ENCODE assay signal across 8 mouse cellular contexts in genomic region chr9:64609546-64609945, GRCm38 (mm10).
DNase-seq lines count a peak whose midpoint lies in the region; ATAC-seq and TF ChIP-seq lines count a peak whose summit lies in the region.

No protein-coding gene starts in this region.

- H3K9me3 ChIP-seq in neural tube, embryonic 13.5 days = no peaks in the 10 kb centered on the region
- no peaks in the 10 kb centered on the region for H3K9me3 ChIP-seq in hindbrain, postnatal 0 days (ENCODE audit: low read length)

- H3K27ac ChIP-seq in neural tube, embryonic 13.5 days (replicated peaks) = peak overlapping the region; percentile 39; the same call in 1 of the 2 replicates
- H3K27ac ChIP-seq in hindbrain, postnatal 0 days = peak overlapping the region; percentile 34; the same call in 1 of the 2 replicates

- TF ChIP-seq CTCF in hindbrain, postnatal 0 days (IDR thresholded peaks at IDR 0.05; ENCODE audit: low read depth) = no peak

- no peaks in the 10 kb centered on the region for H3K36me3 ChIP-seq in neural tube, embryonic 13.5 days
- H3K36me3 ChIP-seq in hindbrain, postnatal 0 days (ENCODE audit: insufficient read depth, low read length) = no peaks in the 10 kb centered on the region

- no peak for ATAC-seq in cerebellum, adult (ENCODE audit: insufficient number of reproducible peaks, low FRiP score, low TSS enrichment)
- ATAC-seq in neural tube, embryonic 13.5 days (ENCODE audit: low read depth) = no peak
- ATAC-seq in hindbrain, postnatal 0 days = no peak

- 19% methylated on average over 3 of the region's 3 CpGs for WGBS in neural tube, embryonic 13.5 days
- WGBS in hindbrain, postnatal 0 days = 19% methylated on average over 3 of the region's 3 CpGs

- H3K4me2 ChIP-seq in neural tube, embryonic 13.5 days = no peak overlapping the region
- H3K4me2 ChIP-seq in hindbrain, postnatal 0 days (ENCODE audit: low read depth, low read length) = no peak overlapping the region

- peak; percentile 58 for DNase-seq in cerebellum, adult 11 months
- no peak for DNase-seq in neural tube, embryonic 10.5 days (ENCODE audit: extremely low spot score, low spot score)
- peak; percentile 71 for DNase-seq in hindbrain, postnatal 0 days (ENCODE audit: low spot score)
- DNase-seq in skeletal muscle tissue, adult 2 months (ENCODE audit: low read depth, low spot score) = peak; percentile 16
- no peak for DNase-seq in spleen, postnatal 4 days (ENCODE audit: low spot score in 2 of 2)
- no peak for DNase-seq in ovary, postnatal 36 days (ENCODE audit: low spot score)

- 0 out of 2 replicates have a peak, but pooled peaks cover 3% of the 10 kb centered on the region for H3K27me3 ChIP-seq in neural tube, embryonic 13.5 days
- no peaks in the 10 kb centered on the region for H3K27me3 ChIP-seq in hindbrain, postnatal 0 days (ENCODE audit: insufficient read depth, low read length)

- peaks cover 81% of the 10 kb centered on the region for H3K4me1 ChIP-seq in neural tube, embryonic 13.5 days (replicated peaks)
- H3K4me1 ChIP-seq in hindbrain, postnatal 0 days (ENCODE audit: insufficient read depth, low read length) = peaks cover 50% of the 10 kb centered on the region

- no peak overlapping the region for H3K4me3 ChIP-seq in neural tube, embryonic 13.5 days
- H3K4me3 ChIP-seq in hindbrain, postnatal 0 days (ENCODE audit: low read length) = no peak overlapping the region

- no peak overlapping the region for H3K9ac ChIP-seq in neural tube, embryonic 13.5 days
- H3K9ac ChIP-seq in hindbrain, postnatal 0 days (replicated peaks; ENCODE audit: low read length) = no peak overlapping the region

Comparison
In these comparisons a context has a peak if more than half of its experiments do, and no peak if none do; other contexts are left out.
1. DNase-seq: peak in cerebellum, adult 11 months (single experiment), hindbrain, postnatal 0 days (single experiment) and skeletal muscle tissue, adult 2 months (single experiment); none in neural tube, embryonic 10.5 days (single experiment), spleen, postnatal 4 days (0 of 2) and ovary, postnatal 36 days (single experiment).